Mouse (Mus musculus): ENCODE results near the gene Tnfrsf21.

DNA sequence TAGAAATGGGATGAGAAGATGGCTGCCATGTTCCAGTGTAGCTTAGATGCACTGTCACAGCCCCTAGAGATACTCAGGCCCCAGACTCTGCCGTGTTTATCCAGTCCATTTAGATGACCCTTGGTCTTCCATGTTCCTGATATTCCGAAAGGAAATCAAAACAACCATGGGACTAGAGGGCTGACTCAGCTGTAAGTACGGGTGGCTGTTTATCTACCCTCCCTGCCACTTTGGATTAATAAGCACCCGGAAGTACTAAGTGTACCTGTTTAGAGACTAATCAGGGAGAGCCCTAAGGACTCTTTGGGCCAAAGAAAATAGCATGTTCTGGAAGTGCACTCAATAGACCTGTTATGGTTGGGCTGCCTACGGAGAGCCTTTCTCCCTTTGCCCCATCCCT lies 64.9 kb downstream of the Tnfrsf21 start:
- no peak for TF ChIP-seq CTCF (IDR thresholded peaks at IDR 0.05; ENCODE audit: borderline replicate concordance, control insufficient read depth, extremely low read depth, insufficient read depth, low read length, poor library complexity)
- no peak for TF ChIP-seq POLR2A (IDR thresholded peaks at IDR 0.05; ENCODE audit: control insufficient read depth, extremely low read depth, insufficient read depth, low read length, poor library complexity)
